Mouse (Mus musculus) testis, adult 2 months (tissue): Measurements from ENCODE around the gene Ptbp1.

Experiments
- CTCF ChIP-seq: fragments of 200-500 bp; IDR thresholded peaks from 2 replicates; pipeline ENCODE4 v1.5.1; 2012; ENCODE audit warnings: low read depth, mild to moderate bottlenecking, inconsistent platforms, low read length, moderate library complexity; ENCODE audit not compliant: control insufficient read depth, insufficient read depth, insufficient replicate concordance
- POLR2A ChIP-seq: fragments of 200-500 bp; IDR thresholded peaks from 2 replicates; pipeline ENCODE4 v1.6.1; 2012; ENCODE audit warnings: low read depth, mild to moderate bottlenecking, inconsistent platforms, low read length, moderate library complexity; ENCODE audit not compliant: control insufficient read depth

DNA sequence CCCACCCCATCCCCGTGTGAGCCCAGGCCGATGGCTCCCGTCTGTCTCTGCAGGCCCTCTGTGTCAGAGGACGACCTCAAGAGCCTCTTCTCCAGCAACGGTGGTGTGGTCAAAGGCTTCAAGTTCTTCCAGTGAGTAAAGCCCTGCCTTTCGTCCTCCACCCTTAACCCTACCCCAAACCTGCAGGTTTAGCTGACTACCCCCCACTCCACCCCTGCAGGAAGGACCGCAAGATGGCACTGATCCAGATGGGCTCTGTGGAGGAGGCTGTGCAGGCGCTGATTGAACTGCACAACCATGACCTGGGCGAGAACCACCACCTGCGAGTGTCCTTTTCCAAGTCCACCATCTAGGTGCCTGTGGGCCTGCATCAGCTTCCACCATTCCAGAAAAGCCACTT is 8.7 kb downstream of the Ptbp1 start:
- TF ChIP-seq CTCF (no peak), POLR2A (no peak)
